Comparison of ENCODE assay signal across 8 mouse cellular contexts in the genomic region with DNA sequence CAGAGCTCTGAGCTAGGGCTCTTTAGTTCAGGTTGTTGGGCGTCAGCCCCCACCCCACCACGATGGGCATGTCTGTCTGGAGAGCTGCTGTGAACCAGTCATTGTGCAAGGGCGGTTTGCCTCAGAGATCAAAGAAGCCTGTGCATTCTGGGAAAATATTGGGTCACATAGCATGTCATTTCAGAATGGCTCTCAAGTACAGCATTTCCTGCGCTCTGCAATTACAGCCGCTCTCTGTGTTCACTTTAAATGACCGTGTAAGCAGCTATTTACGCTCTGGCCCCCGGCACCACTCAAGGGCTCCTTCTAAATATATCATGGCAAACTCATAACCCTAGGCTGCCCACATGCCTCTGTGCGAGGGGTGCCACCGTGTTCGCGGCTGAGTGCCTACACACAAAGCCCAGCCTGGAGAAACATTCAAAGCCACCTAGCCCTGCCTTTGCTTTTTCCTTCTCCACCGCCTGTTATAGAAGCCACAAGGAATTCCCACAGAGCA.
DNase-seq lines count a peak whose midpoint lies in the region; ATAC-seq lines count a peak whose summit lies in the region.

No protein-coding gene starts in this region.

- no peak for ATAC-seq in monocyte, adult 5-6 weeks (replicated peaks; ENCODE audit: insufficient number of reproducible peaks, low FRiP score, low TSS enrichment, poor library complexity, severe bottlenecking)

- peak; percentile 35 for DNase-seq in embryo, embryonic 10 days (ENCODE audit: low spot score)
- no peak for DNase-seq in embryo, embryonic 9.5 days (ENCODE audit: extremely low spot score)
- peak; percentile 40 for DNase-seq in brain, adult 2 months (ENCODE audit: low read depth, low spot score)
- peak; percentile 29 to 38 for DNase-seq in heart, adult 9 months (ENCODE audit: low spot score in 2 of 2)
- DNase-seq in mesoderm, embryonic 11.5 days (ENCODE audit: low read depth, low spot score) = peak; percentile 22
- DNase-seq in ovary, postnatal 10 days (ENCODE audit: low spot score) = no peak
- no peak for DNase-seq in layer of hippocampus, adult 18-20 months (ENCODE audit: low spot score in 2 of 2)

Comparison
In these comparisons a context has a peak if more than half of its experiments do, and no peak if none do; other contexts are left out.
1. DNase-seq: peak in embryo, embryonic 10 days (single experiment), brain, adult 2 months (single experiment), heart, adult 9 months (2 of 2) and mesoderm, embryonic 11.5 days (single experiment); none in embryo, embryonic 9.5 days (single experiment), ovary, postnatal 10 days (single experiment) and layer of hippocampus, adult 18-20 months (0 of 2).